Mouse (Mus musculus): ENCODE measurements around the gene Slc3a2. TPM values are rescaled to one million over a fixed set of nuclear protein-coding genes. Genes with fewer than 3 reads are reported as not detected.
A peak's percentile ranks its signal among the peaks of the same experiment; 100 is the strongest.

Slc3a2 gene
- total and polyA plus RNA-seq, 2 experiments from 2014 or later = 116 to 247 TPM

DNA sequence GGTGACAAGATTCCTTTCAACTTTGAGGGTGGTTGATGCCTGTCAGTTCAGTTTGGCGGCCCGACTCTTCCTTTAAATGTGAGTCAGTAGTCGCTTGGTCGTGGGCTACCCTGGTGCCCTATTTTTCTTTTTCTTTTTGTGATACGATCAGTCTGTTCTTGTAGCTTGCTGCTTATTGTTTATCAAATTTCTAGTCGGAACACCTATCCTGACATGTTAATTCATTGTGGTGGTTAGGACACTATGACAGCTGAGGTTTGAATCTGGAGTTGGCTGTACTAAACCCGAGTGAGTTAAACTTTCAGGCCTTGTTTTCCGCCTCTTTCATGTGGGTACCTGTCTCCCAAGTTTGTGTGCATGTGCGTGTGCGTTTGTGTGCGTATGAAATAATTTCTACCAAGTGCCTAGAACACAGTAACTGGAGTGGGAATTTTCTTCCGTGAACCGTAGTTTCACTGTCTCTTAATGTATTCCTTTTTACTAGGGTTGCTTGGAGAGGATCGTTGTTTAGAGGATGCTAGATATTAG, 34.4 kb upstream of the Slc3a2 start:
- H3K36me3 ChIP-seq (ENCODE audit: insufficient read depth) = peaks cover 22% of the 10 kb centered on the region
- TF ChIP-seq CTCF (IDR thresholded peaks at IDR 0.05; ENCODE audit: low read depth) = no peak
- H3K27me3 ChIP-seq (ENCODE audit: insufficient read depth, low read length) = no peaks in the 10 kb centered on the region
- DNase-seq = peak; percentile 21
- peak overlapping the region; percentile 63 for H3K4me2 ChIP-seq (ENCODE audit: low read depth)
- peak overlapping the region; percentile 89 for H3K27ac ChIP-seq (ENCODE audit: low read depth, low read length)
- peaks cover 16% of the 10 kb centered on the region for H3K4me1 ChIP-seq (ENCODE audit: insufficient read depth)
- peak overlapping the region; percentile 92 for H3K9ac ChIP-seq
- no peak for ATAC-seq
- 4% methylated on average over 14 of the region's 14 CpGs for WGBS
- no peaks in the 10 kb centered on the region for H3K9me3 ChIP-seq (ENCODE audit: low read length)
- peak overlapping the region; percentile 93 for H3K4me3 ChIP-seq (ENCODE audit: low read depth, low read length)

DNA sequence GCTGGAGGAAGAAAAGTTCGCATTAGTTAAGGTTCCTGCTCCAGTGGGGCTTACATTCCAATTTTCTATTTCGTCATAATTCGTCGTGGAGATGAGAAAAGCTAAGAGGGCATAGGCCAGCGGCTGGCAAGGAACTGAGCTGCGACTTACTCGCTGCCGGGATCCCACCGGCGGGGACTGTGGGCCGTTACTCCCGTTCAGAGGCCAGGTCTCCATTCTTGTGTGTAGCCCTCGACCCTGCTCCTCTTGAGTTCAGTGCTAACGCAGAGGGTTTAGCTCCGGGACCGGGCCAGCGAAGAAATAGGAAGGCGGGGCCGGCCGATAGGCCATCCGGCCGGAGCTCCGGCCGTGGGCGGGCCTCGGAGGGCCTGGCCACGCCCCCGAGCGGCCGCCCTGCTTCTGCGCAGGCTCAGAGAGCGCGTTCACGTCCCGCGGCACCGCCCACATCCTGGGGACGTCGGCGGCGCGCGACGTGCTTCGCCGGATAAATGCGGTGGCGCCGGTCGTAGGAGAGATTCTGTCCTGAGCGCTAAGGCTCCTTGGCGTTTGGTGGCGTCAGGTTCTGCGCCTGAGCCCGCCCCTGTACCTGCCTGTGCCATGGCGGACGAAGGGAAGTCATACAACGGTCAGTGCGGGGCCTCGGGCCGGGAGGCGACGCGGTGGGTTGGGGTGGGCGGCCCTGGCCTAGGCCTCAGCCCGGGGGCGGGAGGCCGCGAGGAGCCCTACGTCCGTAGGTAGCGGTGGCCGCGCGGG, 33.6 kb upstream of the Slc3a2 start, which contains the start of gene Nxf1:
TSS of gene Nxf1 (plus strand) at position 439 of the 753 bp plus-strand sequence.
- Histone ChIP-seq H3K9ac (peak within 1 kb of the TSS; percentile 92), H3K9me3 (ENCODE audit: low read length) (no peaks in the 10 kb centered on the region), H3K4me2 (ENCODE audit: low read depth) (peak within 1 kb of the TSS; percentile 63), H3K4me3 (ENCODE audit: low read depth, low read length) (peak within 1 kb of the TSS; percentile 93), H3K27me3 (ENCODE audit: insufficient read depth, low read length) (no peaks in the 10 kb centered on the region), H3K4me1 (ENCODE audit: insufficient read depth) (peaks cover 16% of the 10 kb centered on the region), H3K36me3 (ENCODE audit: insufficient read depth) (peaks cover 21% of the 10 kb centered on the region), H3K27ac (ENCODE audit: low read depth, low read length) (peak within 1 kb of the TSS; percentile 89)
- TF ChIP-seq CTCF (IDR thresholded peaks at IDR 0.05; ENCODE audit: low read depth) = peak; percentile 26; the same call in 1 of the 2 replicates
- peak; percentile 95 for DNase-seq
- 2% methylated on average over 75 of the region's 75 CpGs for WGBS
- peak; percentile 96 for ATAC-seq

DNA sequence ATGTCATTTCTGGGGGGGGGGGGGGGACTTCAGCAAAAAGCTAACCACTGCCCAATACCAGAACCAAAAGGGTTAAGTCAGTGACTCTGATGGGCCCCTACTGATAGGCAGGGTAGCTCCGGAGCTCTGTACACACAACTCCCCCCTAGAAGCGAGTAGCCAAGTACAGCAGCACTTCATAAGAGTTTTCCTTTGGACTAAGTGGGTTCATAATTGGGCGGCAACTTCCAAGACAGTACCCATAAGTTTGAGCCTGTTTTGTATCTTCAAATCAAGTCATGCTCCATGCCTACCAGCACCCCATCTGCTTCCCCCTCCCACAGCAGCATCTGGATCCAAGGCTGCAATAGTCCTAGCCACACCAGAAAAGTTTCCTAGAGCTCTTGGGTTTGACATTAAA, 32.5 kb upstream of the Slc3a2 start:
- Histone ChIP-seq H3K9ac (no peak overlapping the region), H3K4me2 (ENCODE audit: low read depth) (peak overlapping the region; percentile 63; the same call in 1 of the 2 replicates), H3K27me3 (ENCODE audit: insufficient read depth, low read length) (no peaks in the 10 kb centered on the region), H3K4me1 (ENCODE audit: insufficient read depth) (peaks cover 16% of the 10 kb centered on the region), H3K27ac (ENCODE audit: low read depth, low read length) (no peak overlapping the region), H3K4me3 (ENCODE audit: low read depth, low read length) (no peak overlapping the region), H3K36me3 (ENCODE audit: insufficient read depth) (peaks cover 30% of the 10 kb centered on the region), H3K9me3 (ENCODE audit: low read length) (no peaks in the 10 kb centered on the region)
- DNase-seq (no peak), ATAC-seq (no peak)
- WGBS = 83% methylated on average over 3 of the region's 3 CpGs
- no peak for TF ChIP-seq CTCF (IDR thresholded peaks at IDR 0.05; ENCODE audit: low read depth)

DNA sequence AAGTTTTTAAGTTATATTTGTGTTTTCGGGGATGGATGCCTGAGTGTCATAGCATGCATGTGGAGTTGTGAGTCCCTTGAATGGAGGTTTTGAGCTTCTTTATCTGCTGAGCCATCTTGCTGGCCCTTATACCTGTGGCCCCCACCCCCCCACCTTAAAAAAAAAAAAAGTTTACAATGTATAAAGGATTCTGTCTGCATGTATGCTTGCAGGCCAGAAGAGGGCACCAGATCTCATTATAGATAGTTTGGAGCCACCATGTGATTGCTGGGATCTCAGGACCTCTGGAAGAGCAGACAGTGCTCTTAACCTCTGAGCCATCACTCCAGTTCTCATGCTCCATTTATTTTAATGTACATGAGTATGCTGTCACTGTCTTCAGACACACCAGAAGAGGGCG, 24.2 kb upstream of the Slc3a2 start:
- H3K4me1 ChIP-seq (ENCODE audit: insufficient read depth) = peaks cover 5% of the 10 kb centered on the region
- peak; percentile 43 for TF ChIP-seq CTCF (IDR thresholded peaks at IDR 0.05; ENCODE audit: low read depth)
- no peak overlapping the region for H3K4me2 ChIP-seq (ENCODE audit: low read depth)
- DNase-seq = no peak
- H3K27me3 ChIP-seq (ENCODE audit: insufficient read depth, low read length) = no peaks in the 10 kb centered on the region
- no peaks in the 10 kb centered on the region for H3K9me3 ChIP-seq (ENCODE audit: low read length)
- 73% methylated on average over 2 of the region's 2 CpGs for whole genome bisulfite sequencing
- H3K9ac ChIP-seq = no peak overlapping the region
- H3K27ac ChIP-seq (ENCODE audit: low read depth, low read length) = no peak overlapping the region
- 0 out of 2 replicates have a peak, but pooled peaks have one; percentile 20 for ATAC-seq
- H3K4me3 ChIP-seq (ENCODE audit: low read depth, low read length) = no peak overlapping the region
- H3K36me3 ChIP-seq (ENCODE audit: insufficient read depth) = peaks cover 75% of the 10 kb centered on the region

DNA sequence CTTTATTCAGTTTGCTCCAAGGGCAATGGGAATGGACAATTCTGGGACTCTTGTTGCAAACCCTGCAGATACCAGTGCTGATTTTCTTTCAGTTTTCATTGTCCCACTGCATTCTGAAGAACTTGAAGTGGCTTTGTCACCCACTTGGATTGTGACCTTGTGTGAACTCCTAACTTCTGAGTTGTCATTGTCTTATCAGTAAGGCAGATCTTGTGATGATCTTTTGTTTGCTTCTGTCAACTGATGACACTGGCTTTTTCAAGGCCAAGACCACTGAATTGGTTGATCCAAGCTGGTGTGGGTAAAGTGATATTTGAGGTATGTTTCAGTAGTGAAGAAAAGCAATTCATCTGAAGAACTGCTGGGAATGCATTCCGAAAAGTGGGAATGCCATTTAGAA, 22.2 kb upstream of the Slc3a2 start:
- H3K27me3 ChIP-seq (ENCODE audit: insufficient read depth, low read length) = no peaks in the 10 kb centered on the region
- no peak overlapping the region for H3K27ac ChIP-seq (ENCODE audit: low read depth, low read length)
- peaks cover 8% of the 10 kb centered on the region for H3K4me1 ChIP-seq (ENCODE audit: insufficient read depth)
- TF ChIP-seq CTCF (IDR thresholded peaks at IDR 0.05; ENCODE audit: low read depth) = no peak
- H3K4me3 ChIP-seq (ENCODE audit: low read depth, low read length) = no peak overlapping the region
- no peaks in the 10 kb centered on the region for H3K9me3 ChIP-seq (ENCODE audit: low read length)
- no peak overlapping the region for H3K4me2 ChIP-seq (ENCODE audit: low read depth)
- 96% methylated on average over 1 of the region's 1 CpGs for WGBS
- H3K9ac ChIP-seq = no peak overlapping the region
- peaks cover 62% of the 10 kb centered on the region for H3K36me3 ChIP-seq (ENCODE audit: insufficient read depth)
- DNase-seq (no peak), ATAC-seq (no peak)

DNA sequence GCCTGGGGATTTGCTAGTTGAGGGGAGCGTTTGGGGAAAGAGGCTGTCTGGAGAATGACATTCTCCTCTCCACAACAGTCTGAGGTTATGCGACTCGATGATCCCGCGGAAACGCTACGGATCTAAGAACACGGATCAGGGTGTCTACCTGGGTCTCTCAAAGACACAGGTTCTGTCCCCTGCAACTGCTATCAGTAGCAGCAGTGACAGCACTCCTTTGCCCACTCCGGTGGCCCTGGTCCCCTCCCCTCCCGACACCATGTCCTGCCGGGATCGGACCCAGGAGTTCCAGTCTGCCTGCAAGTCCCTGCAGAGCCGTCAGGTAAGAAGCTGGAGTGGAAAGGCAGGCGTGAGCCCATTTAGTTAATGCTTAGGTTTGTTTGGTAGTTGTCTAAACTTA, 19.0 kb upstream of the Slc3a2 start:
- Histone ChIP-seq H3K36me3 (ENCODE audit: insufficient read depth) (peaks cover 56% of the 10 kb centered on the region), H3K4me1 (ENCODE audit: insufficient read depth) (peaks cover 8% of the 10 kb centered on the region), H3K27me3 (ENCODE audit: insufficient read depth, low read length) (no peaks in the 10 kb centered on the region), H3K4me3 (ENCODE audit: low read depth, low read length) (peak overlapping the region; percentile 85), H3K9ac (peak overlapping the region; percentile 65), H3K9me3 (ENCODE audit: low read length) (no peaks in the 10 kb centered on the region), H3K27ac (ENCODE audit: low read depth, low read length) (no peak overlapping the region), H3K4me2 (ENCODE audit: low read depth) (peak overlapping the region; percentile 89)
- DNase-seq = no peak
- no peak for TF ChIP-seq CTCF (IDR thresholded peaks at IDR 0.05; ENCODE audit: low read depth)
- WGBS = 27% methylated on average over 14 of the region's 14 CpGs
- ATAC-seq = no peak

DNA sequence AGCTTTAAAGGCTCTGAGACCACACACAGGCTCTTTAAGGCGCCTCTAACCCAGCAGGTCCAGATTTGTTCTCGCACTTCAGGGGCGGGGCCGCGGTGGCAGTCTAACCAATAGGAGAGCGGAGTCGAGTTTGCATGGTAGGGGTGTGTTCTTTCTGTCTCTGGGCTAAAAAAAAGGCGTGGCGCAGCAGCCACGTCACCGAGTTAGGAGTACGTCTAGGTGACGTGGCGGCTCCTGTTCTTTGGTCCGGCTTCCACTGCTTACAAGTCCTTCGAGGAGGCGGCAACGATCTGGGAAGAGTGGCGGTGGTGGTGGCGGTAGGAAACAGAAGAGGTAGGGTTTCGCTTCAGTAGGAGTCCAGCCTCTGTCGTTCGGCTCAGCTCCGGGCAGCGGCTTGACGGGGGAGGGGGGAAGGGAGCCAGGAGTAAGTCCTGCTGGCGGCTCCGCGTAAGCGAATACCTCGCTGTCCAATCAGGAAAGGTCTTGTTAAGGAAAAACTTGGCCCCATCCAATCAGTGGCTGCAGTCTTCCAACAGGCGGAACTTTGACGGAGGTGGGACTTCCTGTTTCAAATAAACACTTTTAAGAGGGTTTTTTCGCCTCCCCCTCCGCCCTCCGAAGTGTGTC, 18.2 kb upstream of the Slc3a2 start, which contains the start of gene Stx5a:
TSS of gene Stx5a (plus strand) at position 171 of the 627 bp plus-strand sequence.
- ATAC-seq (peak; percentile 98), DNase-seq (peak; percentile 98)
- Histone ChIP-seq H3K27me3 (ENCODE audit: insufficient read depth, low read length) (no peaks in the 10 kb centered on the region), H3K9ac (peak within 1 kb of the TSS; percentile 65), H3K27ac (ENCODE audit: low read depth, low read length) (peak within 1 kb of the TSS; percentile 95), H3K36me3 (ENCODE audit: insufficient read depth) (peaks cover 49% of the 10 kb centered on the region), H3K4me3 (ENCODE audit: low read depth, low read length) (peak within 1 kb of the TSS; percentile 85), H3K9me3 (ENCODE audit: low read length) (no peaks in the 10 kb centered on the region), H3K4me2 (ENCODE audit: low read depth) (peak within 1 kb of the TSS; percentile 89), H3K4me1 (ENCODE audit: insufficient read depth) (peaks cover 8% of the 10 kb centered on the region)
- under 1% methylated on average over 34 of the region's 36 CpGs for WGBS
- peak; percentile 36 for TF ChIP-seq CTCF (IDR thresholded peaks at IDR 0.05; ENCODE audit: low read depth)

All from forebrain, postnatal 0 days (tissue).